Comparison of ENCODE assay signal across 17 mouse cellular contexts in the genomic region with DNA sequence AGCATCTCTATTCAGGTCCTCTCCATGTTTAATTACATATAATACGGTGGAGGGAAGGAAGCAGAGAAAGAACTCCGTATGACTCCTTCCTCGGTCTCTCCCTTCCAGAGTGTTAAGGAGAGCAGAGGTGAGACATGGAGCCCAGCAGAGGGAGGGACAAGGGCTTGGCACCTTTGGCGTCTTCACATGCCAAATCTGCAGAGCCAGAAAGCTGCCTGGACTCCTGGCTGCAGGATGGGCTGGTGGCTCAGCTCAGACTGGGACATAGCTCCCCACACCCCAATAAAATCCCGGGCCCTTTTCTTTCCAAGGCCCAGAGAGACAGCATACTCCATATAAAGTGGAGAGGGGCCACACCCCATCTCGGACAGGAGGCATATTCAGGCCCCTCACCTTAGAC.
"Had no signal": no experiment of that assay in that cellular context is flagged by ENCODE, and none has a peak within 500 bp of the region (broad histone marks: within the 10 kb centered on the region; RNA-seq: fewer than 3 reads in every experiment).

No protein-coding gene starts in this region.

- H3K4me3 ChIP-seq: lung, embryonic 15.5 days; megakaryocyte, embryonic 14.5 days; midbrain, embryonic 13.5 days; midbrain, embryonic 15.5 days; neural tube, embryonic 12.5 days; stomach, embryonic 15.5 days had no signal

- H3K4me2 ChIP-seq: lung, embryonic 15.5 days; midbrain, embryonic 11.5 days; midbrain, embryonic 13.5 days; midbrain, embryonic 15.5 days; neural tube, embryonic 12.5 days; stomach, embryonic 15.5 days had no signal

- ATAC-seq: lung, postnatal 0 days; midbrain, embryonic 13.5 days; midbrain, embryonic 15.5 days had no signal

- H3K27ac ChIP-seq: lung, embryonic 15.5 days; macrophage; midbrain, embryonic 13.5 days; midbrain, embryonic 15.5 days; neural tube, embryonic 12.5 days; stomach, embryonic 15.5 days; stomach, postnatal 0 days had no signal

- DNase-seq: lung, adult 2 months; lung, postnatal 14 days; lung, postnatal 36 days; right cerebral cortex, postnatal 14 days; thymus, adult 2 months; thymus, postnatal 25 days; thymus, postnatal 4 days had no signal

- H3K36me3 ChIP-seq: lung, embryonic 15.5 days; midbrain, embryonic 13.5 days; midbrain, embryonic 15.5 days; neural tube, embryonic 12.5 days; stomach, embryonic 15.5 days had no signal

- H3K4me1 ChIP-seq: lung, embryonic 15.5 days; megakaryocyte, embryonic 14.5 days had no signal

- H3K9ac ChIP-seq: lung, embryonic 15.5 days; midbrain, embryonic 13.5 days; midbrain, embryonic 15.5 days; neural tube, embryonic 12.5 days; stomach, embryonic 15.5 days had no signal

- H3K9me3 ChIP-seq: lung, embryonic 15.5 days; megakaryocyte, embryonic 14.5 days; midbrain, embryonic 13.5 days; midbrain, embryonic 15.5 days; neural tube, embryonic 12.5 days; stomach, embryonic 15.5 days had no signal

- H3K27me3 ChIP-seq: lung, embryonic 15.5 days; midbrain, embryonic 15.5 days; neural tube, embryonic 12.5 days; stomach, embryonic 15.5 days had no signal
